Mouse (Mus musculus): ENCODE measurements around the gene Odf2l. TPM values are rescaled to one million over a fixed set of nuclear protein-coding genes. Genes with fewer than 3 reads are reported as not detected.

Odf2l gene
- polyA plus RNA-seq, 1 experiment: 0.21 TPM

DNA sequence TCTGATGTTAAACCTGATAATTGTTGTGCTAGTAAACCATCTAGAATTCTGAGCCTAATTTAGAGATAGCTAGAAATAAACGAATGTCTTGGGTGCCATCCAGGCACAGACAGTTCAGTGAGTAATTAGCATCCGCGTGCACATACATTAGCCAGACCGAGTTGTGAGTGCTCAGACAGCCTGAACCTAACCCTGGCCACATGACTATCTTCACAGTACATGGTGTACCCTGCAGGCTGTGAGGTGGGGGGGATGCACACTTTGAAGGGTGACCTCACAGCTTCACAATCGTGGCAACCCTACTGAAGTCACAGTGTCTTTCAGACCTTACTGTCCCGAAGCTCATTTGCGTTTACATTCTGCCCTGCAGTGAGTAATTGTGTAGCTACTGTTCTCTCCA, 33.5 kb downstream of the Odf2l start:
- H3K9me3 ChIP-seq (ENCODE audit: control insufficient read depth, low read length): no peaks in the 10 kb centered on the region
- H3K27me3 ChIP-seq (ENCODE audit: control insufficient read depth): no peaks in the 10 kb centered on the region
- no peak overlapping the region for H3K4me3 ChIP-seq (replicated peaks)
- TF ChIP-seq TAL1 (IDR thresholded peaks at IDR 0.05; ENCODE audit: low read length): no peak
- no peak for TF ChIP-seq GATA1 (IDR thresholded peaks at IDR 0.05; ENCODE audit: low read length)
- peaks cover 26% of the 10 kb centered on the region for H3K36me3 ChIP-seq (ENCODE audit: control insufficient read depth)
- H3K4me1 ChIP-seq (ENCODE audit: control insufficient read depth): no peaks in the 10 kb centered on the region

DNA sequence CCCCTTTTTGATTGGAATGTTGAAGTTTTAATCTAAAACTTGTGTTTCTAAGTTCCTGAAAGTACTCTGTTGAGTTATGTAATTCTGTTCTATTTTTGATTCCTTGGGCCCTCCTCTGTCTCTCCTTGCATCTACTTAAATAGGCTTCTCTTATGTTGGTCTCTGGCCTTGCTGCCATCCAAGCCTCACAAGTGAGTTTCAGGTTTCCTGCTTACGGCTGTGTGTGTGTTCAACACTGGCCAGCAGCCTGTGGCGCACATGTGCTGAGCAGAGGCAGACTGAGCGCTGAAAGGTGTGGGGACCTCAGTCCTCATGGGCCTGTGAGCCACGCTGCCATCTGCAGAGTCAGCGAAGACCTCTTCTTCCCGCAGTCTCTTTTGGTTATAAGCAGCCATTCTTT, 38.5 kb downstream of the Odf2l start:
- TF ChIP-seq TAL1 (IDR thresholded peaks at IDR 0.05; ENCODE audit: low read length) (no peak), GATA1 (IDR thresholded peaks at IDR 0.05; ENCODE audit: low read length) (no peak)
- H3K4me1 ChIP-seq (ENCODE audit: control insufficient read depth): no peaks in the 10 kb centered on the region
- peaks cover 10% of the 10 kb centered on the region for H3K36me3 ChIP-seq (ENCODE audit: control insufficient read depth)
- H3K27me3 ChIP-seq (ENCODE audit: control insufficient read depth): no peaks in the 10 kb centered on the region
- no peaks in the 10 kb centered on the region for H3K9me3 ChIP-seq (ENCODE audit: control insufficient read depth, low read length)
- H3K4me3 ChIP-seq (replicated peaks): no peak overlapping the region

DNA sequence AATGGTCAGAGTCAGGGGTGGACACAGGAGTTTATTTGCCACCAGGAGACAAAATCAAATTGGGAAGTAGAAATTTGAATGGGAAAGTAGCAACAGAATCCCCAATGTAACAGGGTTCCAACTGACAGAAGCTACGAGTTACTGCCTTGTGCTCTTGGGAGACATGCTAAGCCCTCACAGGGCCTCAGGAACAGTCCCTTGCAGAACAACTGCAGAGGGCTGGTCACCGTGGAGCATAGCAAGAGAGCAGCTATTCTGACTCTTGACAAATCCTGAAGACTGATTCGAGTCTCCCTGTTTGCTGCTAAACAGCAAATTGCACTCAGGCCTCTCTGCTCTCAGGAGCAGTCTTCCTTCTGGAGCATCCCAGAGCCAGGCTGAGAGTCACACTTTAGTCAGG, 40.1 kb downstream of the Odf2l start:
- no peaks in the 10 kb centered on the region for H3K27me3 ChIP-seq (ENCODE audit: control insufficient read depth)
- no peaks in the 10 kb centered on the region for H3K9me3 ChIP-seq (ENCODE audit: control insufficient read depth, low read length)
- H3K4me1 ChIP-seq (ENCODE audit: control insufficient read depth): no peaks in the 10 kb centered on the region
- peaks cover 6% of the 10 kb centered on the region for H3K36me3 ChIP-seq (ENCODE audit: control insufficient read depth)
- TF ChIP-seq TAL1 (IDR thresholded peaks at IDR 0.05; ENCODE audit: low read length): no peak
- no peak for TF ChIP-seq GATA1 (IDR thresholded peaks at IDR 0.05; ENCODE audit: low read length)
- no peak overlapping the region for H3K4me3 ChIP-seq (replicated peaks)

DNA sequence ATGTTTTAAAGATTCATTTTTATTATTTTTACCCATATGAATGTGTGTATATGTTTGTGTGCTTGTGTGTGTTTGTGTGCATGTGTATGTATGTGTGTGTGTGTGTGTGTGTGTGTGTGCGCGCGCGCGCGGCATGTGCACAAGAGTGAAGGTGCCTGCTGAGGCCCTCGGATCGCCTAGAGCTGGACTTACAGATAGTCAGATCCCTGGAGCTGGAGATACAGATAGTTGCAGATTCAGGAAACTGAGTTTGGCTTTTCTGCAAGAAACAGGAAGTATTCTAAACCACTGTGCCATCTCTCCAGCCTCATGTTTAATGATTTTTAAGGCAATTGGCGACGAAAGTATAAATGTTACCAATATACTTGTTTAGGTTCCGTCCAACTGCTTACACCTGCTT, 48.4 kb downstream of the Odf2l start:
- TF ChIP-seq TAL1 (IDR thresholded peaks at IDR 0.05; ENCODE audit: low read length) (no peak), GATA1 (IDR thresholded peaks at IDR 0.05; ENCODE audit: low read length) (no peak)
- H3K27me3 ChIP-seq (ENCODE audit: control insufficient read depth): no peaks in the 10 kb centered on the region
- H3K4me3 ChIP-seq (replicated peaks): no peak overlapping the region
- H3K4me1 ChIP-seq (ENCODE audit: control insufficient read depth): no peaks in the 10 kb centered on the region
- H3K9me3 ChIP-seq (ENCODE audit: control insufficient read depth, low read length): no peaks in the 10 kb centered on the region
- H3K36me3 ChIP-seq (ENCODE audit: control insufficient read depth): no peaks in the 10 kb centered on the region

DNA sequence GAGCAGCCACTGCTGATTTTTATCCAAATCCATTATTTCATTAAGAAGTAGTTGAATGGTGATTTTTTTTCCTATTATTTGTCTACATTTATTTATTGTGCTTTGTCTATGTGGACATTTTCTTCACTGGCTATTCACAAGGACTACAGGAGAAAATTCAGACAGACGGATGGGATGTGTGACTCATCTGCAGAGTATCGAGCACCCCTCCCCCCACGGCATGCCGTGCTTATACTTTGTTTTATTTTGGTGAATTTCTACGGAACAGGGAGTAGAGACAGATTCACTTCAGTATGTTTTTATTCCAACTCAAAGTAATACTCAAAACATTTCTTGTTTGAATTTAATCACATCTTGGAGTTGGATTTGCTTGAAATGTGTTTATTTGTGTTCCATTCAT, 49.4 kb downstream of the Odf2l start:
- TF ChIP-seq GATA1 (IDR thresholded peaks at IDR 0.05; ENCODE audit: low read length) (no peak), TAL1 (IDR thresholded peaks at IDR 0.05; ENCODE audit: low read length) (no peak)
- Histone ChIP-seq H3K27me3 (ENCODE audit: control insufficient read depth) (no peaks in the 10 kb centered on the region), H3K36me3 (ENCODE audit: control insufficient read depth) (no peaks in the 10 kb centered on the region)

DNA sequence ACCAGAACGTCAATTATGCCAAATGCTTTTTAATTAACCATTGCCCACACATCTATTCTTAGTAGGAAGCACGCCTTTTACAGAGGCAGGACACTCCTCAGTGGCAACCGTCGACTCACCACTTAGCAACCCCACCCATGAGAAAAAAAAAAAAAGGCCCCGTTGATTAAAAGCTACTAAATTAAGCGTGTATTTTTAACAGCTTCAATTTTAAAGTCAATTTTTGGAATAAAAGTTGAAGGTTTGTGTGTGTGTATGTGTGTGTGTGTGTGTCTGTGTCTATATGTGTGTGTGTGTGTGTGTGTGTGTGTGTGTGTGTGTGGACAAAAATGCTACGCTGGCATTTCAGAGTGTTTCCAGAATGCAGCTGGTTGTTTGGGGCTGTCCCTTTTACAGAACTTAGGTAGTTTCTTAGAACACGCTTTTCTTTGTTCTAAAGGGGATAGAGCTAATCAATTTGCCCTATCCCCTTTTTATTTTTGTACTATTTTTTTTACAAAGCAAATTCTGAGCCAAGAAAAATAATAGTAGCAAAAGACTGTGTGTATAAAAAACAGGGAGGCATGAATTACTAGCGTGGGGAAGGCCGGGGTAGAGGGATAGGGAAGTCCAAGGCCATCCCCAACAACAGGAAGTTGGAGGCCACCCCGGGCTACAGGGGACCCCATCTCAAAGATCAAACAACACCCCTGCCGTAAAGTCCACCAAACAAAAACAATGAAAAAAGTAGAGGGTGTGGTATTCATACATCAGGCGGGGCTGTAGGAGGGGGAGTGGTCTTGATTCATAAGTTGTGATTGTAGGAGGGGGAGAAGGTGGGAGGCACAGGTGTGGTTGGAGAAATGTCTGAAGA, 50.7 kb downstream of the Odf2l start:
- no peaks in the 10 kb centered on the region for H3K36me3 ChIP-seq (ENCODE audit: control insufficient read depth)
- TF ChIP-seq GATA1 (IDR thresholded peaks at IDR 0.05; ENCODE audit: low read length) (no peak), TAL1 (IDR thresholded peaks at IDR 0.05; ENCODE audit: low read length) (no peak)

More for the DNA sequence above, 49.4 kb downstream of the Odf2l start:
- Histone ChIP-seq H3K4me1 (ENCODE audit: control insufficient read depth) (no peaks in the 10 kb centered on the region), H3K9me3 (ENCODE audit: control insufficient read depth, low read length) (no peaks in the 10 kb centered on the region), H3K4me3 (replicated peaks) (no peak overlapping the region)

DNA sequence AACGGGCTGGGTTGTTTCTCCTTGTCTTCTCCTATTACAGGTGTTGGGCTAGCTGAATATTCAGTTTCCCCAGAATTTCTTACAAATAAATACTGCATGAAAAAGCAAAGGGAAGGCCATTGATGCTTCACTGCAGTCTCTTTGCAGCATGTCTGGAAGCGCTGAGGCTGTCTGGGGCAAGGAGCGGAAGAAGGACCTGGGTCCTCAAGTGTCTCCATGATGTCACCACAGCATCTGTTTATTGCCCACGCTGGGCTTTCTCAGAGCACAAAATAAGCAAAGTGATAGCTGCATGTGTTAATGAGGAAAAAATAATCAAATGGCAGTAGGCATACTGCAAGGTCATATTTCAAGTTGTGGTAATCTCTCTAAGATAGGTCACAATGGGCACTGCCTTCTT, 51.6 kb downstream of the Odf2l start:
- TF ChIP-seq TAL1 (IDR thresholded peaks at IDR 0.05; ENCODE audit: low read length) (no peak), GATA1 (IDR thresholded peaks at IDR 0.05; ENCODE audit: low read length) (no peak)
- Histone ChIP-seq H3K9me3 (ENCODE audit: control insufficient read depth, low read length) (no peaks in the 10 kb centered on the region), H3K4me1 (ENCODE audit: control insufficient read depth) (no peaks in the 10 kb centered on the region), H3K4me3 (replicated peaks) (no peak overlapping the region), H3K27me3 (ENCODE audit: control insufficient read depth) (no peaks in the 10 kb centered on the region), H3K36me3 (ENCODE audit: control insufficient read depth) (no peaks in the 10 kb centered on the region)

More for the DNA sequence above, 50.7 kb downstream of the Odf2l start:
- Histone ChIP-seq H3K9me3 (ENCODE audit: control insufficient read depth, low read length) (no peaks in the 10 kb centered on the region), H3K4me1 (ENCODE audit: control insufficient read depth) (no peaks in the 10 kb centered on the region), H3K4me3 (replicated peaks) (no peak overlapping the region), H3K27me3 (ENCODE audit: control insufficient read depth) (no peaks in the 10 kb centered on the region)

DNA sequence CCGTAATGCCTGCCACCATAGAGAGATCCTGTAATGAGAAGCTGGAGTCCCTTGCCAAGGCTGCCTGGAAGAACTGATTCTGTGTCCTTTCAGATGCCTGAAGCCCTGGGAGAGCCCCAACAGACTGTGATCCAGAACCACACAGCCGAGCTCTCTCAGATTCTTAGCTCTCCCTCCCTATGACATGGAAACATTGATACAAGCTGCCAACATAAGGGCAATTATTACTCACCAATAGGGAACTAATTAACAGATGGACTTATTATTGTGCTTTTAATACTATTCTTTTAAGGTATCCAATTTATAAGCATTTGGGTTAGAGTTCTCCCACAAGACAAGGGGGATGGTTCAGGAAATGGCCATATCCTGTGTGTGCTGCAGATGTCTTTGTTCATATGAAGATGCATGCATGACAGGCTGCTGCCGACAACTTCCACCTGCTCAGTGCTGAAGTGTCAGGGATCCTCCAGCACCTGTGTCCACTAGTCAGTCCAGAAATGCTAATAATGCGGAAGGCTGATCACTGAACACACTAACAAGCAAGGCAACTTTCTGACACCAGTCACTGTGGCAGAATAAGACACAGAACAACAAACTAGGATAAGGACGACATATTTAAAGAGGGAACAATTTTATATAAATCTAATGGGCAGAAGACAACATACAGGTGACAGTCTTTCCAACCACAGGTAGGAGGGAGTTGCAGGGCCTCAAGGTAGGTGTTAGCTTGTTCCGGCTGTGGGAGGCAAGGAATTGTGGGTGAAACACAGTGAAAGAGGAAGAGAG, 52.4 kb downstream of the Odf2l start:
- Histone ChIP-seq H3K4me3 (replicated peaks) (no peak overlapping the region), H3K4me1 (ENCODE audit: control insufficient read depth) (no peaks in the 10 kb centered on the region), H3K36me3 (ENCODE audit: control insufficient read depth) (no peaks in the 10 kb centered on the region), H3K9me3 (ENCODE audit: control insufficient read depth, low read length) (no peaks in the 10 kb centered on the region), H3K27me3 (ENCODE audit: control insufficient read depth) (no peaks in the 10 kb centered on the region)
- TF ChIP-seq TAL1 (IDR thresholded peaks at IDR 0.05; ENCODE audit: low read length) (no peak), GATA1 (IDR thresholded peaks at IDR 0.05; ENCODE audit: low read length) (no peak)

DNA sequence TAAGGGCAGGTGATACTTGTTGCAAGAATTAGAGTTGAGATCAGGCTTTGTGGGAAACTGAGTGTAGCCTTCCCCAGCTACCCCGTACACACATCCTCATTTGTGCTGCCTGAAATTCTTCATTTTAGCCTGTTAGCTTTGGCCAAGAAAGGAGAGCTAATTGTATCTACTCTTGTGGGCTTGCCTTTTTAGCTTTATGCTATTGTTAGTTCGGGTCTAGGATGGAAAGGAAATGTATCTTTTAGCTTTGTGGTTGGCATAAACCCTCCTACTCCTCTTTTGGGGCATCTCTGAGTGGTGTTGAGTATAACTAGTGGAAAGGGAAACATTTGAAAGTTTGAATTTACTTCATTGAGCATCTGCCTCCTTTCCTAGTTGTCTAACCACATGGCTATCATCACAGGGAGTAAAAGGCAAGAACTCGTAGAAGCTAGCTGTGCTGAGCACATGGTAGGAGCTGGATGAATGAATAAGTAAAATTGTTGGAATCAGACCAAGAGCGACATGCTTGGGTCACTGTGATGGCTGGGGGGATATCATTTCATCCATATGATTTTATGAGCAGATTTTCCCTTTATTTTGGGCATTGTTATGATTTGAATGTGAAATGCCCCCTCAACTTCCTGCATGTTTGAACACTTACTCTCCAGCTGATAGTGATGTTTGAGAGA, 53.1 kb downstream of the Odf2l start:
- Histone ChIP-seq H3K27me3 (ENCODE audit: control insufficient read depth) (no peaks in the 10 kb centered on the region), H3K4me1 (ENCODE audit: control insufficient read depth) (no peaks in the 10 kb centered on the region), H3K4me3 (replicated peaks) (no peak overlapping the region), H3K9me3 (ENCODE audit: control insufficient read depth, low read length) (no peaks in the 10 kb centered on the region), H3K36me3 (ENCODE audit: control insufficient read depth) (no peaks in the 10 kb centered on the region)
- no peak for TF ChIP-seq GATA1 (IDR thresholded peaks at IDR 0.05; ENCODE audit: low read length)
- no peak for TF ChIP-seq TAL1 (IDR thresholded peaks at IDR 0.05; ENCODE audit: low read length)

All from erythroblast, embryonic 14.5 days (primary cell).